Mouse (Mus musculus) layer of hippocampus, adult 9-10 months (tissue): ENCODE measurements at regions not wholly inside any gene's neighbourhood (a gene's known extent, or its start where the extent isn't known, plus 50 kb on each side); places are given as distances from the start of the nearest gene placed in this dataset.
"Not testable (repeated sequence)": the region's sequence is repeated elsewhere in the genome, so short reads cannot be mapped to it uniquely, and the experiment has no call there.

Experiments
- DNase-seq: peaks from one replicate; pipeline ENCODE4 v3.0.0; 2022; ENCODE audit warnings: low spot score

DNA sequence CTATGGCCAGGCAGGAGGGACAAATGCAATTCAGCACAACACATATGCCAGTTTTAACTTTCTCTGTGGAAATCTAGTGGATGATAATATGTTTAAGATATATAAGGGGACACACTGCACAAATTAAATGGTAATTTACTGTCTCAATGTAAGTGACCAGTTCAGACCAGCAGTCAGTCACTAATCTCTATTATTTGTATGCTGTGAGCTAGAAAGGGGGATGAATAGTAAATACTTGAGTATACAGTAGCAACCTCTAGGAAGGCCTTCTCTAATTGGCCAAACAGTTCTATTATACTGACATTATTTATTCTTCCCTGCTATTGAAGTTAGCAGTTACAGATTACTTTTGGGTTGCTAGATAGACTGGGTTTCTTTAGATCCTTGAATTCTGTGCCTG lies 391.2 kb downstream of the Fign start:
- DNase-seq = no peak

DNA sequence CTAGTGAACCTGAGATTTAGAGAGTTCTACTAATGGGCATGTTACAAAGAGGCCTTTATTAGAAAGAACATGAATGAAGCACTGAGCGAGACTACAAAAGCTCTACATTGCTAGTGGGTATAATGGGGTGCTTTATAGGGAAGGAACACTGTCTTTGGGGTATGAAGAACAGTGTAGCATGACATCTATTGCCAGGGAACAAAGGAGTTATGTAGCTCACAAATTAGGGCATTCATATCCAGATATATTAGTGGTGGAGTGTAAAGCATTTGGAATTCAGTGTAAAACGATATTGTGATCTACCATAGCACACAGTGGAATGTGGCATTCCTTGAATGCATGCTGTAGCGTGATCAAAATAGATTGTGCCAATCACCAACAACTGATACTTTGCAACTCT lies 391.7 kb downstream of the Fign start:
- DNase-seq = no peak

DNA sequence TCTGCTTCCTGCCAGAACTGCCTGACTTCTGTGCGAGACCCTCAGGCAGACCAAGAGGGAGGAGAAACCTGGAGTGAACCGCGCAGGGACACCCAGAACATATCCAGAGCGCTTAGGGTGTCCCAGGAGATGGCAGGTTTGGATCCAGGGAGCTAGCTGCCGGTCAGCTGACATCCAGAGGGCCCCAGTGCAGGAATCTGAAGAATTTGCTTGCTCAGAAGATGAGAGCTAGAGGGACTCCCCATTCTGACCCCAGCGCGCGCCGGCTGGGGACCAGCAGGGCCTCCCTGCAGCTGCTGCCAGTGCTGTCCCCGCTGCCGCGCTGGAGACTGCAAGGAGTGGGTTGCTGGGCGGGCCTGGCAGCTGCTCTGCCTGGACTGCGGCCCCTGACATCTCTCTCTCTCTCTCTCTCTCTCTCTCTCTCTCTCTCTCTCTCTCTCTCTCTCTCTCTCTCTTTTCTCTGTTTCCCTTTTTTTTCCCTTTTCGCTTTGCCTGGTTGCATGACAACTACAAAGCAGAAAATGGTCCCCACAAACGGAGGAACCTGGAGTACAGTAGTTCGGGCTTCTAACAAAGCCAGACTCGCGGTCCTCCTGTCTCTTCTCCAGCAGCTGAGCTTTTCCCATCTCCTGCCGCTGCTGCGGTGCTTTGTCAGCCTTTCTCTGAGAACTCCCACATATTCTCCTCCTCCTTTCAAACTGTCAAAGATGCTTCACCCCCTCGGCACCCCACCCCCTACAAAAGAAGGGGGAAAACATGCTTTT lies 395.3 kb downstream of the Fign start:
- no peak for DNase-seq

DNA sequence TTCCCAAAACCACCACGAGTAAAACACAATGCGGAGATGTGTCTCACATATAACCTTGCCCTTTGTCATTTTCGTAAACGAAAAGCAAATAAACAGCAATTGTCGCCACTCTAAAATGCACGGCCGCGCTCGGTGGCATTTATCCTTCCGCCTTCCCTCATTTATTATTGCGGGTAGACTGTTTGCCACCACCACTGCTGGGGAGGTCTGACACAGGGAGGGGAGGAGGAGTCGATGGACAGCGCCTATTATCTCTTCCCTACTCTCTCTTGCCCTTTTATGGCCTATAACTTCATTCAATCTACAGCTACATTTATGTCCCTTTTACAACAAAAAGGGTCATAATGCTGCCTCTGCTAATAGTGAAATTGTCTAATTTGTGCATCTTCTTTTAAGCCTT lies 396.0 kb downstream of the Fign start:
- DNase-seq = no peak

DNA sequence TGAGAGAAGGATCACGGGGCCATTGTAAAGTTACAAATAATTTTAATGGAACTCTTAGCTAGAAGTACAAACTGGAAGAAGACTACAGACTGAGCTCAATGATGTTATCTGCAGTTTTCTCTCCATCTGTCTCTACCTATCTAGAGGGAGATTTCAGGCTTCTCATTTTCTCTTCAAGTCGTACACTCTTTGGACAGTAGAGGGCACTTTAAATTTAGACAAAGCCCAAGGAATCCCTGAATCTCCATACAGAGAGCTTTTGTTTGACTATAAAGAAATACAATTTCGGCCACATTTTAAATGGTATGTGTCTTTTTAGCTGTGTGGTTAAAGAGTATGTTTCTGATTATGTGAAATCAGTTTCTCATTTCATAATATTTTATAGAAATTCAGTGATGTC lies 397.6 kb downstream of the Fign start:
- DNase-seq = peak; percentile 39

DNA sequence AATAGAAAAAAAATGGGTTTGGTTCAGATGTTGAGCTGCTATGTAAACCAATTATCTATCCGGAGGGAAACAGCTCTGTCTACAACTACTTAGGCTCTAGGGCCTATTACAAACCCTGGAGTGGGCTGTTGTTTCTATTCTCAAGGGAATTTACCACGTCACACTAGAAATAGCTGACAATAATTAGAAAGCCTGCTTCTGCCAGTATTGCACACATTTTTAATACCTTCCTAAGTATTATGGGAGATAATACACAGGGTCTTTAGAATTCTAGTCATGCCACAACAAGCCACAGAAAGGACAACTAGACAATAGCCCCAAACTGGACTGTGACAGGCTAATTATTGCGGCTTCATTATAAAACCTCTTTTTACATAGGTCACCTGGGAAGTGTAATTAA lies 428.1 kb downstream of the Fign start:
- DNase-seq = no peak

DNA sequence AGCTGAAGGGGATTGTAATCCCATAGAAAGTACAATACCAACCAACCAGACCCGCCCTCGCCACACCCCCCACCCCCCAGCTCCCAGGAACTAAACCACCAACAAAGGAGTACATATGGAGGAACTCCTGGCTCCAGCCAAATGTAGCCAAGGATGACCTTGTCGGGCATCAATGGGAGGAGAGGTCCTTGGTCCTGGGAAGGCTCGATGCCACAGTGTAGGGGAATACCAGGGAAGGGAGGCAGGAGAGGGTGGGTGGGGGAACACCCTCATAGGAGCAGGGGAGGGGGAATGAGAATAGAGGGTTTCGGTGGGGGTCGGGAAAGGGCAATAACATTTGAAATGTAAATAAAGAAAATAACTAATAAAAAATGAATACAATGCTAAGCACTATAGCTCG lies 429.1 kb downstream of the Fign start:
- DNase-seq = no peak

DNA sequence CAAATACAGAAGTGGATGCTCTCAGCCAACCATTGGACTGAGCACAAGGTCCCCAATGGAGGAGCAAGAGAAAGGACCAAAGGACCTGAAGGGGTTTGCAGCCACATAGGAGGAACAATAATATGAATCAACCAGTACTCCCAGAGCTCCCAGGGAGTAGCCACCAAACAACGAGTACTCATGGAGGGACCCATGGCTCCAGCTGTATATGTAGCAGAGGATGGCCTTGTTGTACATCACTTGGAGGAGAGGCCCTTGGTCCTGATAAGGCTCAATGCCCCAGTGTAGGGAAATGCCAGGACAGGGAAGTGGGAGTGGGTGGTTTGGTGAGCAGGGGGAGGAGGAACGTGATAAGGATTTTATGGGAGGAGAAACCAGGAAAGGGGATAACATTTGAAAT lies 437.9 kb downstream of the Fign start:
- not testable (repeated sequence) for DNase-seq
